Mouse (Mus musculus) layer of hippocampus, postnatal 36 days (tissue): Measurements from ENCODE around the gene Lrig3. TPM values are rescaled to one million over a fixed set of nuclear protein-coding genes. Genes with fewer than 3 reads are reported as not detected.

Experiments
- DNase-seq, 2 experiments: peaks; one replicate each; pipeline ENCODE4 v3.0.0; 2022
- total RNA-seq, 2 experiments: library from RNA; stranded (reverse); gene quantifications; 2 replicates each; pipeline ENCODE4 v1.2.3; 2021

Gene Lrig3
- total RNA-seq, 2 experiments from 2014 or later, result 4.0 to 5.0 TPM

DNA sequence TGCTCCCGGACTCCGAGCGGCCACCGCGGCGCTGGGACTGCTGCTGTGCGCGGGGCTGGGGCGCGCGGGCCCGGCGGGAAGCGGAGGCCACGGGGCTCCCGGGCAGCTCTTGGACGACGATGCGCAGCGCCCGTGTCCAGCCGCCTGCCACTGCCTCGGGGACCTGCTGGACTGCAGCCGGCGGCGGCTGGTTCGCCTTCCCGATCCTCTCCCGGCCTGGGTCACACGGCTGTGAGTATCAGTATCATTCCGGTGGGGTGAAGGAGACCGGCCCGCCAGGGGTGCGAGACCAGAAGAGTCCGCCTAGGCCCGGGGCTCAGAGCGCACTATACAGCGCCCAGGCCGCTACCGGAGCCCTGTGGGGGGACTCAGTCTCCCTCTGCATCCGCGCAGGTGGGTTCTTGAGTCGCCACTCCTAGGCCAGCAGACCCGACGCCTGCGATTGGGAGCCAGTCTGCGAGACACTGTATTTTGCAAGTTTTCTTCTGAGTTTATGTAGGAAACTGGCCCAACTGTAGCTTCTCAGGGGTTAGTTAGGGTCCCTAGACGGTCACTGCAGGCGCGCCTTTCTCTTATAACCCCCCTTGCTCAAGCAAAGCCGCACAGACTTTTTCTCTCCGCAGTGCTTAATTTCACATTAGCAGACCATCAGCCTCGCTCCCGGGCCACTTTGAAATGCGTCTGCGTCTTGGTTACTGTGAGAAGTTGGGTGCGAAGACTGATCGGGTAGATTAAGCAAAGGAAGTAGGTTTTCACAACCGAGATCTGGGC, 698 bp downstream of the Lrig3 start:
- peak in 1 of 2 experiments; percentile 8 for DNase-seq

DNA sequence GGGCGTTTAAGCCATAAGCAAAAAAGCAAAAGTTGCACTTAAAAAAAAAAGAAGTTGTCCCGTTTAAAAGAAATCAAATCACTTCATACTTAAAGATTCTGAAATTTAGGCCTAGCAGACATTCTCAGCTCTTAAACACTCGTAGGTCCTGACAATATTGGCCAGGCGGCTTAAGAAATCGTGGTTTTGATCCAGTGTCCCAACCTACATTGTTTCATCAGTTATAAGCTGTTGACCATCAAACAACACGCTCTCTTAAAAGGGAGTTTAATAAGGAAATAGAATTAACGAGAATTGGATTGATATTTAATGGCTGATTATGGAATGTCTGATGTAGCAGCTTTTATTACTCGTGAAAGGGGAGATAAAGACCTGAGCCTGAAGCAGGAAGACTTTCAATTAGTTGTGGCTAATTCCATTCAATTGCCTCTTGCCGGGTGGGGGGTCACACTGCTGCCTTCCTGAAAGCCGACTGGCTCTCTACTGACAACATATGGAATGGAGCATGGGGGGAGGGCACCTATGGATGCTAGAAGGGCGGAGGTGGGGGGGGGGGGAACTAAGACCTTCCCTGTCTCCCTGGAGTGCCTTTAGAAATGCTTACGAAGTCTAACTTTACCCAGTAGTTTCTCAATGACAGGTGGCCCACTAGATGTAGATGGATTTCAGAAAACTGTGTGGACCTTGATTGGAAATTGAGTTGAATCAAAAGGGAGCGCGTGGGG, 1.6 kb downstream of the Lrig3 start:
- DNase-seq, result no peak

DNA sequence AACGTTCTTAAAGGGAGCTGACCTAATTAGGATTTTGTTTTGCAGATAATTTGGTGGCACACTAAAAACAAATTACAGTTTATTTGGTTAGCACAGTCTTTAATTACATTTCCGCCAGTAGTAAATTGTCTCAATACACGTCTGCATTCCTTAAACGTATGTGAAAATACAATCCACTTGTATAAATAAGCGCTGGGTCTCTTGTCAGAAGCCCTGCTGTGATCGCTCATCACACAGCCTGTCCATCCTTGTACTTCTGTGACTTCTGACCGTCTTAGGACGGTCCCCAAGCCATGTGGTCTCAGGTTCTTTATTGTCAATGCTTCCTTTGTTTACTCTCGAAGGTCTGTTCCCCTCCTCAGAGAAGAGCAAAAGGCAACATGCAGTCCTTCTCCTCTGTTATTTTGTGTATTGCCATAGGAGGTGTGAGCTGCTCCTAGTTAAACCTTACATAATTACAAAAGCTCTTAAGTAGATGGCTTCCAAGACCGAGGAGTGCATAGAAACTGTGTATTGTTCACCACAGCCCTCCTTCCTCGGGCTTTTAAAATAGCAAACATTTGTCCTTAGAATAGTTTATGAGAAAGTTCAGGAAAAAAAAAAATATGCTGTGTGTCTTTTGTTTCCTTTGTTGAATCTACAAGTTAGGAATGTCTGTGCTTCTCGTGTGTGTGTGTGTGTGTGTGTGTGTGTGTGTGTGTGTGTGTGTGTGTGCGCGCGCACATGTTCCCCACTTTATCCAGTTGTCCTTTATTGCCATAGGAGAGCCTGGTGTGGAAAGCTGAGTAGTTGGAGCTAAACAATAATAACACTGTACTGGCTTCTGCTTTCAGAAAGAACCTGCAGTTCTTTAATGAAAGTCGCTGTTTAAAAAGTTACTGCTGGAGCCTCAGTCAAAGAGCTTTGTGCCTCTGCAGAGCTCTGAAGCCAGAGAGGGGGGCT, 2.5 kb downstream of the Lrig3 start:
- DNase-seq, result no peak

DNA sequence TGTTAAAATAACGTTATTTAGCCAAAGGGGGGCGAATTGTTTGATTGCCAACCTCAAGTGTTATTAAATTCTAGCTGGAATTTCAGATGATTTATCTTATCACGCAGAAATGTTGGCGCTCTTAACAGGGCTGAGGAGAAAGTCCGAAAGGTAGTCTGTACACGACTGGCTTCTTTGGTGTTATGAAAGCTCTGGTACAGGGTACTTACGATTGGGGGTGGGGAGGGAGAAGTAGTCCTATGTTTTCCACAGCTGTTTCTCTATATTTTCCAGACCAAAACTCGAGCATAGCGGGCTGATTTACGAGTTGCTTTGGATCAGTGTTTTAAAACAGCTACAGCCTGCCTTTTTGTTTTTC, 3.1 kb downstream of the Lrig3 start:
- DNase-seq, result no peak

DNA sequence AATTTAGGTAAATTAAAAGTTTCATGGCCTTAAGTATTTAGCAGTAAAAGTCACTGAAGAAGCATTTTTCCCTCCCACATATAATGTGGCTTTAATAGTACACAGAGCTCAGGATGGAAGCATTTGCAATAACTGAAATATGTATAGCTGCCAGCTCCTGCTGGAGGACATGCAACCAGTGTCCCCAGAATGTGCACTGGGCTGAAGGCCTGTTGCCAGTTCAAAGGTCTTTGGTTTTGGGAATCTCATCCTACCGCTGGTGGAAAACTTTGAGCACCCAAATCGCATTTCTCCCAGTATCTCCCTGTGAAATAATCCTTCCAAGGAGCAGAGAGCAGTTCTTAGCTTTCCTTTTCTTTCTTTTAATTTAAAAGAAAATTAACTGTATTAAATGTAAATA, 4.1 kb downstream of the Lrig3 start:
- DNase-seq, result no peak

DNA sequence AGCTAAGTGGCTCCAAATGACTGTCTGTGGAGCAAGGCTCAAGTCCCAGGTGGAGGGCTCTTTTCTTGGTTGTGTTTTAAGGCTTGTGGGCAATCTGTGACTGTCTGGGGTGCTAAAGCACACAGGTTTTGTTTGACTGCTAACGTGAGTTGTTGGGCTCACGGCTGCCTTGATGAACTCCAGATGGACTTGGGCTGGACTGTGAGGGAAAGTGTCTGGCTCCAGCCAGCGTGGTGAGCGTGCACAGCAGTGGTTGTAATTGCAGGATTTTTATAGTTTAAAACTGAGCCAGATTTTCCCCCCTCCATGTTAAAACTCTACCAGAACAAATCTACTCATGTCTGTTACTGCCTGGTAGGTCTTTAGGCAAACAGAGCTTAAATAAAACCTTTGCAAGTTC, 4.5 kb downstream of the Lrig3 start:
- DNase-seq, result no peak

DNA sequence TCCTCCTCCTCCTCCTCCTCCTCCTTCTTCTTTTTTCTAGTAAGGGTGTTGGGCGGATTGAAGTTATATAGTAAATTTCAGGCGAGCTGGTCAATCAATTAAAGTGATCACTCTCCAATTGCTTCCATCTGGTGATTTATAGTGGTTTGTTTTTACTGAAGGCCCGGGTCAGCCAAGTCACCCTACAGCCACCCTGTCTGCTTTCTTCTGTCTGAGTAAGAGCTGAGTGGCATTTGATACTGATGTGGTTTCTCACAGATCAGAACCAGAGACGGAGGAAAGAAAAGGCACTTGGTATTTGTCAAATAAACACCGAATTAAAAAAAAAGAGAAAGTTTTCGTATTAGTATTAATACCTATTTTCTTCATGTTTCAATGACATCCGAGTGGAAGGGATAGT, 7.8 kb downstream of the Lrig3 start:
- no peak for DNase-seq

DNA sequence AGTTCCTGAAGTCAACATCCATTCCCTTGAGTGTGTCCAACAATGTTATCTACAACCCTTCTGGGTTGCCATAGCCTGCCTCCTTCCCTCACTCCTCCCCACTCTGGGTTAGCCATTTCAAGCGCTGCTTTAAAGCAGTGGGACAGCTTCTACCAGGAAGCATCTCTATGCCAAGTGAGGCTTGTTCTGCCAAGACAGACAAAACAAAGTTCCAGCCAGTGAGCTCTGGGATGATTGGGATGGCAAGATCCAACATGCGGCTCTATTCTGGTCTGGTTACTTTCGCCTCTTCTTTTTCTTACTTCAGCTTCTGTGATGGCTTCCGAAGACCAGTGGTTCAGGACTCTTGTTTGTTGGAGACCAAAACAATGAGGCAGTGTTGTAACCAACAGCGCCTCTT, 16.0 kb downstream of the Lrig3 start:
- no peak for DNase-seq

DNA sequence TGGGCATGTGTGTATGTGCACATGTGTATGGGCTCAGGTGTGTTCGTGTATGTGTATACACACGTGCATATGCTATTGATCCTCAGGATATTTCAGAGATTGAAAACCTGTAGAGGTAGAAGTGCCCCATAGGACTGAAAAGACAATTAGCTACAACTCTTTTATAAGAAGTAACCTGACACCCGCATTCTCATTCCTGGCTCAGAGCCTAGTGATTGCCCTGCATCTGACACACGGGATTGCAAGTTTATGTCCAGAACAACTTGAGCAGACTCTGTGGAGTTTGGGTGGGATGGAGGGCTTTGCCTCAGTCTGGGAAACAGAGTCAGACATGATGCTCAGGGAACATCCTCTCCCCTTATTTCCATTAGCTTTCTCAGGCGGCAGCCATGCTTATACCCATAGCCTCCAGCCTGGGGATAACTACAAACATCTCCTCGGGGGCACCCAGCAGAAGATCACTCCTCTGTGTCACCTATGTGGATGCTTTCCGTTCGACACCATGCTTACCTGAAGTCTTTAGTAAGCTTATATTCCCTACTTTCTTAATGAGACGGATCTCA, 18.6 kb downstream of the Lrig3 start:
- no peak for DNase-seq

DNA sequence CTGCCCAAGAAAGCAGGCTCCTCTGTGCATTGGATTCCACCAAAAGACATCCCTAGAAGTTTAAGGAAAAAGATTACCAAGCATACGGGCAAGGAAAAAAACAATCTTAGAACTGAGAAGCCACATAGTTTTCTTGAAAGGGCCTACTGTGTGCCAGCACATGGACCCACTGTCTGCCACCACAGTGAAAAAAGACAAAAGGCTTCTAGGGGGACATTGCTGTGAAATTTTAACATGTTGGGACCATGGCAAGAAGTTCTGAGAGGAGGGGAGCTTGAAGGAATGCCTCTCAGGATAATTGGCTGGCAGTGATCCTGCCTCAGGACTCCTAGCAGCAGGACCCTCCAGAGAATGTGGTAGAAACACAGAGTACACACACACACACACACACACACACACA, 19.8 kb downstream of the Lrig3 start:
- DNase-seq, result no peak

DNA sequence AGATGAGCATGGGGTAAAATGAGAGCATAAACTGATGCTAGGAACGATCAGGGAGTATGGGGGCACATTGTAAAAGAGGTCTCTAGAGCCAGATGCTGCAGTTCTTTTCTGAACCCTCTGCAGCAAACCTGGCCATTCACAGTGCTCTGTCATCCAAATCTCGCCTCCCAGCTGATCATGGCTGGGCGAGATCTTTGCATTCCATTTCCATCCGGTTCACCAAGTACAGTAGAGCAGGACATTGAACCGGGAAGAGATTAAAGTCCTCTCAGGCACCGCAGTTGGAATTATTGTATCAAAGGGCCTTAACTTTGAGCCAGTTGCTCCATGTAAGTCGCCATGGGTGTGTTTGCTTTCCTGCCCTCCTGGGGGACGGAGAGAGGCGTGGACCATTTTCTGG, 20.5 kb downstream of the Lrig3 start:
- DNase-seq, result no peak

DNA sequence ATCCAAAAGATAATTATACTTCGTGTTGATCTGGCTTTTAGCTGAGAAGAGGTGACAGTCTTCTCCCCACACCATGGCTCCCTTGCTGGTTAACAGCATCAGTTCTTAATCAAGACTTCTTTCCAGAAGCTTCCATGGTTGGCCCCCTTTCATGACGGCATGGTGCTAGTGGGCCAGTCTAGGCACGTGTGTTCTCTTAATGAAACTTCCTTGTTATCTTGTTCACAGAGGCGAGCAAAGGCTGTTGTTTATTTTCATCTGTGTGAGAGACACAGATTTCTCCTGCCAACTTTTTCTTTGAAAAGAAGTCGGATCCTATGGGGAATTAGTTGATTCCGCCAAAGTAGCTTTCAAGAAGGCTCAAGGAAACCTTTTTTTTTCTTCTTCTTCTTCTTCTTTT, 21.3 kb downstream of the Lrig3 start:
- DNase-seq, result no peak

DNA sequence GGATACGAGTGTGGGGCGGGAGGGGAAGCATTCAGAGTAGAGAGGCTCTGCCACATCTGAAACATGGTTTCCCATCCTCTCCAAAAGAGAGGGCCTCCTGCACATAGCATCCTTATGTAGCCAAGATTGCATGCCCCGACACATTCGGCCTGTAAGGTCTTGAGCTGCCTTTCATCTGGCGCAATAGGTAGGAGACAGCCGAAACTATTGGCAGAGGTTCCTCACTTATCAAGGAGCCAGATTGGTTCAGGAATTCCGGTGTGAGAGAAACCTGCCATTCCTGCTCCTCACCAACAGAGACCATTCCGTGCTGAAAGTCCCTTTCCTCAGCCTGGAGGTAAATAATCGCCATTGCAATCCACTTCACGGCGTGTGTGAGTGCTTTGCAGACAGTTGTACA, 22.1 kb downstream of the Lrig3 start:
- no peak for DNase-seq

DNA sequence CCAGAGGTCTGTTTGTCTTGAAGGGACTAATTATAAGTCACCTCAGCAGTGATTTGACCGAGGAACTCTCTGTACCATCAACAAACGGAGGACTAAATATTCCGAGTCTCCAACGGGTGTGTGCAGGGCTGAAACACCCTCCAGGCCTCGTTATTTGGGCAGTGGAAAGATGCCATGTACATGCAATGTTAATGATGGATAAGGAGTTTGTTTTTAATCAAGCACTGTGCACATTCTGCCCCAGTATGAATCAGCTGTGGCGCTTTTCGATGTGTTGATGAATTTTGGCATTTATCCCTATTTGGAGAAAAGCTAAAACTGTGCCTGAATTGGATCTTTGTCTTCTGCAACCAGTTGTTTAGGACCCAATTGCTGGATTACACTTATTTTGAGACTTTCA, 23.9 kb downstream of the Lrig3 start:
- no peak for DNase-seq

DNA sequence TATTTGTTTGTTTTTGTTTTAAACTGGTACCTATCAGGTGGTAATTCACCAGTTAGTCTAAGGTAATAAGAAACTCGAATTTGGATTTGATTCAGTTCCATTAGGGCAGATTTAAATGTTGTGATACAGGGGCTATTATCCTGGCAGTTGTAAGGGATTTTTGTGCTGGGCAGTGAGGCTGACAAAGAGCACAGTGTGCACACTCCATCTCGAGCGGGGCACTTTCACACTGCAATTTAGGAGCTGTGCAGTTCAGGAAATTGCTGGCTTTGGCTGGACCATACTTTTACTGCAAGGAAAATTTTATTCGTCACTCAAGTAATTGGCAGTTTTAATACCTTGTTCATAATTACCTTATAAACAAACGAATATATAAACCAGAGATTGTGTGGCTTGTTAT, 24.4 kb downstream of the Lrig3 start:
- DNase-seq, result no peak

DNA sequence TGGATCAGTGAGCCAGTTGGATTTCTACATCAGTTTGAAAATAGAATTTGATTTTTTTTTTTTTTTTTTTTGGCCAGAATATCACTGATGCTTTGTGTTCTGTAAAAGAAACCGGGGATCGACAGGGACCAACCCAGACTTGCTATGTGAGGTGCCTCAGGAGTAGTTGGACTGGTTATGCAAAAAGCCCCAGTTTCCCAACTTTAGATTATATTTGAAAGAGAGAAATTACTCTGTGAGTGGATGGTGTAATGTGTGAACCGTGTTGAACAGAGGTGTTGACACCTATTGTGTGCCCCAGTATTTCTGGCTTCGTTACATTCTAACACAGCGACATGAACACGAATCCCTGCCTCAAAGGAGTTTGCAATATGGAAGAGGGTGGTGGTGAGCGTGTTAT, 25.9 kb downstream of the Lrig3 start:
- no peak for DNase-seq

DNA sequence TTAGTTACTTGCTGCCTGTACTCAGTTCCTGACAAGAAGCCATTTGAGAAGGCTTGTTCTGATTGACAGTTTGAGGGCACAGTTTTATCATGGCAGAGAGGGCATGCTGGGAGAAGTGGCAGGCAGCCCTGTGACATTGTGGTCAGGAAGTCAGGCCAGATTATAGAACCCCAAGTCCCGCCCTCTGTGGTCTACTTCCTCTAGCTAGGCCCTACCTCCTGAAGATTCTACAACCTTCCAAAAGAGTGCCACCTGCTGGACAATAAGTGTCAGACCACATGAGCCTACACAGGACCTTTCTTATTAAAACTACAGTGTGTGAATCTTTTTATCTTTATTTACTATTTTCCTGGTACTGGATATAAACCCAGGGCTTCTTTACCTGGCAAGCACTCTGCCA, 28.9 kb downstream of the Lrig3 start:
- DNase-seq, result no peak

DNA sequence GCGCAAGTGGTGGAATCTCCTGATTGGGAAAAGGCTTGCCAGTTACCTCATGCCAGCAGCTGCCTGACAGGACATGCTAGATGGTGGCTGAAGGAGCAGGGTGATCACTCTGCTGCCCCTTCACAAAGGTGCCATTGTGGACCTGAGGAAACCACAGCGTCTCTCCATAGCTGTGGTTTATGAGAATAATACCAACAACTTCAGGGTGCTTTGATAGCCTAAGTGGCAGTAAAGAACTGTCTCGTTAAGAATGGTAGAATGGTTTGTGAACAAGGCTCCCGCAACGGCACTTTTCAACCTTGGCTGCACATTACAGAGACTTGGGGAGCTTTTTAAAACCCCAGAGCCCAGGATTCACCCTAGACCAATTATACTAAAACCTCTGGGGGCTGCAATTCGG, 29.7 kb downstream of the Lrig3 start:
- no peak for DNase-seq

DNA sequence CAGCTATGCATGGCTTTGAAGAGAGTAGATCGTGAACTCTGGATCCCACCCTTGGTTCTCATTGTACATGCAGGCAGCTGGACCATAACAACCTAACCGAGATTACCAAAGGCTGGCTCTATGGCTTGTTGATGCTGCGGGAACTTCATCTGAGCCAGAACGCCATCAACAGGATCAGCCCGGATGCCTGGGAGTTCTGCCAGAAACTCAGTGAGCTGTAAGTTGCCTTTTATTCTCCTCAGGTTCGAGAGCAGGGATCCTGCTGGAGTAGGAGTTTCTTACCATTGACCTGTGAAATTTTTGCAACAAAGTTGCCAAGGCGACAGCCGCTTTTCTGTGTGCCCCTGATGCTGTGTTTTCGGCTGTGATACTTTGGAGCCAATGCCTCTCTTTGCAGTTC, 31.0 kb downstream of the Lrig3 start:
- no peak for DNase-seq

DNA sequence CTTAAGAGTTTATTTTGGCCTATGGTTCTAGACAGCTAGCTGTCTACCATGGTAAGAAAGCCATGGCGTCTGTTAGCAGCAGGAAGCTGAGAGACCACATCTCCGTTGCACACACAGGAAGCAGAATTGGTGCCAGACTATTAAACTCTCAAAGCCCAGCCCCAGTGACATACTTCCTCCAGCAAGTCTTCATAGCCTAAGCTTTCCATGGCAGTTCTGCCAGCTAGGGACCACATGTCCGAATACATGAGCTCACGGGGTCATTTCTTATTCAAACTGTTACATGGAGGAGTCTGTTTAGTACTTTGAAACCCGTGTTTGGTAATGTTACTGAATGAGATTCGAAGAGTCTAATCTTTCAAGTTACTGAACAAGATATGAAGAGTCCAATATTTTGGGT, 33.6 kb downstream of the Lrig3 start:
- no peak for DNase-seq

DNA sequence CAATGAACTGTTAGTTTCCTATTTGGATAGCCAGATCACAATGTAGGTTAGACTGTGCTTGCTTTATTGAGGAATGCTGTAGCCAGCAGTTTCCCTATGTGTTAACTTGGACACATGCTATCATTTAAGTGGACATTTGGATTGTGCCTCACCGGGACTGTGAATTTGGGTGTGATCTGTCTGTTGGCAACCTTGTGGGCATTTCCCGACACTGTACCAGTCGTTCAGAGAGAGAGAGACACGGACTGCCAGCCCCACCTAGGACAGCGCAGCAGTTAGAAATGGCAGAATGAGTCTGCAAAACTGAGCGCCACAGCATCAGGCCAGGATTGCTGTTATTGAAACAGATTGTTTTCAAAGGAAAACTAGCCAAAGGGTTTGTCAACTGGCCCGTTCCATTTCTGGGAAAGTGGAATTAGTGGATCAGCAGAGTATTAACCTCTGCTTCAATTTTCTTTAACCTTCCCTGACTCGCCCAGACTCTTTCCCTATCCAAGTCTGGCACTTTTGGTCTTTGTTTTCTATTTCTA, 35.0 kb downstream of the Lrig3 start:
- DNase-seq, result no peak

DNA sequence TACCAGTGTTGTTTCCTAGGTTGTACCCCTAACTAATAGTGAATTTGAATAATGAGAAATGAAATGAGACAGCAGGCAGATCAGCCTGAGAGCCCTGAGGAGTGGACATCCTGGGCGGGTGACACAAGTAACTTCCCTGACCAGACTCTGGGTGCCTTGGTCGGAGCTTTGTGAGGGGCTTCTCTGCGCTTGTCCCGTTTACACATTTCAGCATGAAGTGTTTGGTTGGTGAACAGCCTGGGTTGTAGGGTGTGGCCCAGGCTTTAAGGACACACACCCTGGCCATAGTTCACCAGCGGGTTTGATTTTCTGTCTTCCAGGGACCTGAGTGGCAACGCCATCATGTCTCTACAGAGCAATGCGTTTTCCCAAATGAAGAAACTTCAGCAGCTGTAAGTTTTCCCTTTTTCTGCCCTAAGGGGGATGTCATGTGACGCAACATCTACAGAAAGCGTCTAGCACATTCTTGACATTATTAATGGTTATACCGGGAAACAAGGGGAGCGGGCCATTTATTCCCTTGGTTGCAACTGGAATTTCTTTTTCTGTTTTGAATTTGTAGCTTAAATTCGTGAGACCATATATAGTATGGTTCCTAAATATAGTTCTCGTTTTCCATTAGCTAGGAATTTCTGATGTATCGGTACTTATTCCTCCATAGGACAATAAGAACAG, 36.2 kb downstream of the Lrig3 start:
- DNase-seq, result no peak
